Mouse (Mus musculus) lung, adult 2 months (tissue): ENCODE measurements around the gene Tbcc.

Experiments used
- CTCF ChIP-seq: fragments of 200-500 bp; IDR thresholded peaks from 2 replicates; pipeline ENCODE4 v1.5.1; 2011; ENCODE audit warnings: mild to moderate bottlenecking, low read length, control low read depth; ENCODE audit not compliant: insufficient read depth
- POLR2A ChIP-seq: fragments of 200-500 bp; IDR thresholded peaks from 2 replicates; pipeline ENCODE4 v1.6.1; 2011; ENCODE audit warnings: low read depth, mild to moderate bottlenecking, control low read depth, low read length, borderline replicate concordance; ENCODE audit errors: extremely low read depth

- no peak for TF ChIP-seq CTCF
- no peak for TF ChIP-seq POLR2A
Measured at GRCm38 (mm10) chr17:46883107-46883506, 7.4 kb upstream of the Tbcc start.
